ENCODE assay signal across 7 mouse cellular contexts in the genomic region with DNA sequence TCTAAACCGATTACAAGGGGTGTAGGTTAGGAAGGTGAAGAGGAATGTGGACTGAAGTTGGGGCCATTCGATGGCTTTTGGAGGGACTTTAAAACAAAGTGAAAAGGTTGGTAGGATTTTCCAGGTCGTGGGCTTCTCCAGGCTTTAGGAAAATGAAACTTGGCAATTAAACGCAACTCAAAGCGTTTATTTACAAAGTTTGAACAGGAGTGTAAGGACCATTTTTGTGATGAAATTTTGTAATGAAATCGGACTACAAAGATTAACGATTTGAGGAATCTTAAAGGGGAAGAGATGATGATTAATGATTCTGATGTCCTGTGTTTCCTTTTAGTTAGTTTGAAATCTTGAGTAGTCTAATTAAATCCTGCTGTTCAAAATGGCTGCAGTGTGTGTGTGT. TPM values are rescaled to one million over a fixed set of nuclear protein-coding genes. Genes with fewer than 3 reads are reported as not detected.
DNase-seq lines count a peak whose midpoint lies in the region; ATAC-seq lines count a peak whose summit lies in the region.

No protein-coding gene starts in this region.

- no peak overlapping the region for H3K27ac ChIP-seq in neural tube, embryonic 11.5 days (ENCODE audit: low read depth, low read length)
- no peak overlapping the region for H3K27ac ChIP-seq in forebrain, embryonic 15.5 days (replicated peaks)
- H3K27ac ChIP-seq in limb, embryonic 12.5 days = no peak overlapping the region
- H3K27ac ChIP-seq in stomach, embryonic 15.5 days = no peak overlapping the region

- H3K36me3 ChIP-seq in neural tube, embryonic 11.5 days (ENCODE audit: control insufficient read depth, insufficient read depth, low read length) = no peaks in the 10 kb centered on the region
- H3K36me3 ChIP-seq in forebrain, embryonic 15.5 days = no peaks in the 10 kb centered on the region
- H3K36me3 ChIP-seq in limb, embryonic 12.5 days = no peaks in the 10 kb centered on the region
- H3K36me3 ChIP-seq in stomach, embryonic 15.5 days = no peaks in the 10 kb centered on the region

- no peak for ATAC-seq in neural tube, embryonic 11.5 days (ENCODE audit: insufficient read depth, low FRiP score, low TSS enrichment)
- no peak for ATAC-seq in forebrain, embryonic 15.5 days (replicated peaks)
- no peak for ATAC-seq in limb, embryonic 12.5 days (ENCODE audit: insufficient number of reproducible peaks, insufficient read depth, low FRiP score, low TSS enrichment, low read depth)
- no peak for ATAC-seq in stomach, embryonic 15.5 days (ENCODE audit: insufficient read depth, low FRiP score, low read depth)

- peaks cover 5% of the 10 kb centered on the region; the same call in 1 of the 2 replicates for H3K4me1 ChIP-seq in neural tube, embryonic 11.5 days (ENCODE audit: control insufficient read depth, insufficient read depth, low read length)
- peaks cover 16% of the 10 kb centered on the region for H3K4me1 ChIP-seq in forebrain, embryonic 15.5 days
- H3K4me1 ChIP-seq in limb, embryonic 12.5 days (replicated peaks) = peaks cover 15% of the 10 kb centered on the region
- H3K4me1 ChIP-seq in stomach, embryonic 15.5 days = no peaks in the 10 kb centered on the region

- no peaks in the 10 kb centered on the region for H3K27me3 ChIP-seq in neural tube, embryonic 11.5 days (ENCODE audit: control insufficient read depth, insufficient read depth, low read length)
- no peaks in the 10 kb centered on the region for H3K27me3 ChIP-seq in forebrain, embryonic 15.5 days
- H3K27me3 ChIP-seq in limb, embryonic 12.5 days = peaks cover 4% of the 10 kb centered on the region; the same call in 1 of the 2 replicates
- H3K27me3 ChIP-seq in stomach, embryonic 15.5 days (replicated peaks) = no peaks in the 10 kb centered on the region

- peak overlapping the region; percentile 97 for H3K9ac ChIP-seq in neural tube, embryonic 11.5 days (ENCODE audit: low read length)
- 0 out of 2 replicates have a peak overlapping the region, but pooled peaks have one; percentile 10 for H3K9ac ChIP-seq in forebrain, embryonic 15.5 days (replicated peaks)
- no peak overlapping the region; the same call in 1 of the 2 replicates for H3K9ac ChIP-seq in limb, embryonic 12.5 days (replicated peaks)
- H3K9ac ChIP-seq in stomach, embryonic 15.5 days = no peak overlapping the region

- H3K9me3 ChIP-seq in neural tube, embryonic 11.5 days (ENCODE audit: control insufficient read depth, low read length) = no peaks in the 10 kb centered on the region
- no peaks in the 10 kb centered on the region for H3K9me3 ChIP-seq in forebrain, embryonic 15.5 days
- H3K9me3 ChIP-seq in limb, embryonic 12.5 days = no peaks in the 10 kb centered on the region
- no peaks in the 10 kb centered on the region for H3K9me3 ChIP-seq in stomach, embryonic 15.5 days

- H3K4me3 ChIP-seq in neural tube, embryonic 11.5 days (ENCODE audit: low read depth, low read length) = peak overlapping the region; percentile 93
- H3K4me3 ChIP-seq in forebrain, embryonic 15.5 days = peak overlapping the region; percentile 96
- H3K4me3 ChIP-seq in limb, embryonic 12.5 days (replicated peaks) = peak overlapping the region; percentile 91
- peak overlapping the region; percentile 72 for H3K4me3 ChIP-seq in stomach, embryonic 15.5 days (replicated peaks)

- no peak for DNase-seq in neural tube, embryonic 11.5 days (ENCODE audit: low spot score)
- DNase-seq in neural tube, embryonic 10.5 days (ENCODE audit: extremely low spot score, low spot score) = no peak
- no peak for DNase-seq in layer of hippocampus, postnatal 14 days (ENCODE audit: low spot score in 2 of 2)
- DNase-seq in kidney, adult 8-10 months = no peak

- WGBS in neural tube, embryonic 11.5 days = 19% methylated on average over 7 of the region's 7 CpGs
- 10% methylated on average over 7 of the region's 7 CpGs for WGBS in forebrain, embryonic 15.5 days
- 9% methylated on average over 7 of the region's 7 CpGs for WGBS in limb, embryonic 12.5 days
- WGBS in stomach, embryonic 15.5 days = 20% methylated on average over 7 of the region's 7 CpGs

- peak overlapping the region; percentile 78 for H3K4me2 ChIP-seq in neural tube, embryonic 11.5 days (ENCODE audit: low read depth)
- peak overlapping the region; percentile 95 for H3K4me2 ChIP-seq in forebrain, embryonic 15.5 days (replicated peaks)
- peak overlapping the region; percentile 95 for H3K4me2 ChIP-seq in limb, embryonic 12.5 days
- peak overlapping the region; percentile 93 for H3K4me2 ChIP-seq in stomach, embryonic 15.5 days

RNA-seq across cellular contexts. Expression of a gene that starts 1.7 kb away (rescaled TPM):
- polyA plus RNA-seq in neural tube, embryonic 11.5 days (2014; fragmentation: Nextera tagmentation; extraction: Ambion mirVana) = 18.2 and 20.7 TPM in 2 replicates
- 5.7 and 7.1 TPM in 2 replicates for polyA plus RNA-seq in forebrain, embryonic 15.5 days (2015; fragmentation: Nextera tagmentation; extraction: Ambion mirVana)
- 6.2 and 8.5 TPM in 2 replicates for polyA plus RNA-seq in limb, embryonic 12.5 days (2016; fragmentation: Nextera tagmentation; extraction: Ambion mirVana)
- polyA plus RNA-seq in stomach, embryonic 15.5 days (2015; fragmentation: Nextera tagmentation; extraction: Ambion mirVana) = 1.5 and 1.9 TPM in 2 replicates
- total RNA-seq in layer of hippocampus, postnatal 14 days (2021) = 10 to 100 TPM in 1 of 2 experiments, 1 to 10 TPM in 1; 8.9 to 12.5 TPM

Comparison
In these comparisons a context has a peak if more than half of its experiments do, and no peak if none do; other contexts are left out.
1. H3K9ac ChIP-seq: peak in neural tube, embryonic 11.5 days (single experiment) and forebrain, embryonic 15.5 days (single experiment); none in limb, embryonic 12.5 days (single experiment) and stomach, embryonic 15.5 days (single experiment).
2. Peak in every context shown above with its lines, with median percentiles within 50 percentile points of each other: H3K4me2 ChIP-seq and H3K4me3 ChIP-seq.